Mouse (Mus musculus): ENCODE measurements at regions not wholly inside any gene's neighbourhood (a gene's known extent, or its start where the extent isn't known, plus 50 kb on each side); places are given as distances from the start of the nearest gene placed in this dataset.
A peak's percentile ranks its signal among the peaks of the same experiment; 100 is the strongest.

DNA sequence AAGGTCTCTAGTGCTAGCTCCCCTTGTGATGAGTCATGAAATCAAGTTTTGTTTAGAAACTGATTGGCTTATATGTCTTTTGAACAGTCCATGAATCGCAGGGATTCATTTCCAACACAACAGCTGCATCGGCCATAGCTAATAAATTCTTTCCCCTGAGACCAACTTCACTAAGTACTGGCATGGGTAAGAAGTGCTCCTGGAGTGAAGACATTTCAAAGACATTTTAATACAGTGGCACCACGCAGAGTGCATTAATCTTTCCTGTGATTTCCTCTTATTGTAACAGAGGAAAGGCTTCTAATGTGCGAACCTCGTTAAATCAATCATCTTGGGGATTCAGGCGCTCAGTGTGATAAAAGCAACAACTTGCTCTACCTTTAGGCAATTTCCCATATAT, 103.0 kb downstream of the Cetn3 start:
- no peaks in the 10 kb centered on the region for H3K9me3 ChIP-seq (ENCODE audit: control insufficient read depth, low read length)
- H3K36me3 ChIP-seq (ENCODE audit: control insufficient read depth, insufficient read depth, low read length): no peaks in the 10 kb centered on the region
- WGBS: 10% methylated on average over 6 of the region's 6 CpGs
- no peak for TF ChIP-seq POLR2A (IDR thresholded peaks at IDR 0.05; ENCODE audit: borderline replicate concordance, extremely low read depth, insufficient read depth, insufficient read length)
- no peaks in the 10 kb centered on the region for H3K27me3 ChIP-seq (ENCODE audit: control insufficient read depth, insufficient read depth, low read length)
- H3K4me3 ChIP-seq (replicated peaks; ENCODE audit: low read length): no peak overlapping the region
- no peaks in the 10 kb centered on the region for H3K4me1 ChIP-seq (ENCODE audit: control insufficient read depth, insufficient read depth, low read length)
- ATAC-seq (ENCODE audit: low FRiP score, low read depth): peak; percentile 30; the same call in 1 of the 2 replicates
- peak; percentile 9 for DNase-seq (ENCODE audit: low spot score)
- no peak overlapping the region for H3K9ac ChIP-seq (ENCODE audit: low read depth, low read length, severe bottlenecking)
- no peak overlapping the region for H3K27ac ChIP-seq (replicated peaks; ENCODE audit: low read depth, low read length)
- no peak overlapping the region for H3K4me2 ChIP-seq (replicated peaks; ENCODE audit: low read depth, low read length, severe bottlenecking)

DNA sequence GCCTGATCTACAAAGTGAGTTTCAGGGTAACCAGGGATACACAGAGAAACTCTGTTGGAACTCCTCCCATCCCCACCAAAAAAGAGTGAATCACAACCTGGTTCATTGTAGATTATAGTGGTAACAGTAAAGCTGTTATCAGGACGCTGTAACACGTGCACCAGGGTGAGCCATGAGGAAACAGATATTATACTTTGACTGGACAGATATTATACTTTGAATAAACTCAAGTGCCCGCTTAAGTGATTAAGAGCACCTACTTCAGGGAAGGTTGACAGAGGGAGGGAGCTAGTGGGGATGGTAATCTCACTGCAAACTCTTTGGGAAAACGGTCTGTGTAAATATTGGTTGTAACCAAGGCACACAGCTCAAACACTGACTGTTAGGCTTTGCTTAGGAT, 147.4 kb downstream of the Cetn3 start:
- no peak overlapping the region for H3K9ac ChIP-seq (ENCODE audit: low read depth, low read length, severe bottlenecking)
- no peak overlapping the region for H3K4me3 ChIP-seq (replicated peaks; ENCODE audit: low read length)
- DNase-seq (ENCODE audit: low spot score) (no peak), ATAC-seq (ENCODE audit: low FRiP score, low read depth) (no peak)
- 82% methylated on average over 4 of the region's 4 CpGs for WGBS
- no peaks in the 10 kb centered on the region for H3K27me3 ChIP-seq (ENCODE audit: control insufficient read depth, insufficient read depth, low read length)
- no peaks in the 10 kb centered on the region for H3K9me3 ChIP-seq (ENCODE audit: control insufficient read depth, low read length)
- TF ChIP-seq POLR2A (IDR thresholded peaks at IDR 0.05; ENCODE audit: borderline replicate concordance, extremely low read depth, insufficient read depth, insufficient read length): no peak
- H3K4me2 ChIP-seq (replicated peaks; ENCODE audit: low read depth, low read length, severe bottlenecking): no peak overlapping the region
- no peaks in the 10 kb centered on the region for H3K36me3 ChIP-seq (ENCODE audit: control insufficient read depth, insufficient read depth, low read length)
- no peaks in the 10 kb centered on the region for H3K4me1 ChIP-seq (ENCODE audit: control insufficient read depth, insufficient read depth, low read length)
- H3K27ac ChIP-seq (replicated peaks; ENCODE audit: low read depth, low read length): no peak overlapping the region

DNA sequence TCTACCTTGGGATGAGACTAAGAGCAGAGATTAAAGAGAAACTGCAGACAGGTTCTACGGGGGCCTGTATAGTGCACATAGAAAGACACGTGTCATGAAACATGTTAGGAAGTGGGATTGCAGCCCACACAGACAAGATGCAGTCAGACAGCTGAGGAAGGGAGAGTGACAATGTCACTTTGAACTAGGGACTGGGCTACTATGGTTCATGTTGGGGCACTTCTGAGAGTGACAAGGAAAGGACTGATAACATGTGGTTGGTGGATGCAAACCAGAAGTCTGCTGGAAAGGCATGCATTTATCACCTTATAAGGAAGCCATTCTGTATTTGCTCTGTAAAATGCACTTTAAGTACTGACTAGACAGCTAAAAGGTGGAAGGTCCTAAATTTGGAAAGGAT, 148.3 kb downstream of the Cetn3 start:
- no peak overlapping the region for H3K4me3 ChIP-seq (replicated peaks; ENCODE audit: low read length)
- ATAC-seq (ENCODE audit: low FRiP score, low read depth) (no peak), DNase-seq (ENCODE audit: low spot score) (no peak)
- H3K27ac ChIP-seq (replicated peaks; ENCODE audit: low read depth, low read length): no peak overlapping the region
- H3K9me3 ChIP-seq (ENCODE audit: control insufficient read depth, low read length): no peaks in the 10 kb centered on the region
- no peak overlapping the region for H3K9ac ChIP-seq (ENCODE audit: low read depth, low read length, severe bottlenecking)
- no peaks in the 10 kb centered on the region for H3K36me3 ChIP-seq (ENCODE audit: control insufficient read depth, insufficient read depth, low read length)
- H3K4me1 ChIP-seq (ENCODE audit: control insufficient read depth, insufficient read depth, low read length): no peaks in the 10 kb centered on the region
- TF ChIP-seq POLR2A (IDR thresholded peaks at IDR 0.05; ENCODE audit: borderline replicate concordance, extremely low read depth, insufficient read depth, insufficient read length): no peak
- WGBS: 95% methylated on average over 2 of the region's 2 CpGs
- no peaks in the 10 kb centered on the region for H3K27me3 ChIP-seq (ENCODE audit: control insufficient read depth, insufficient read depth, low read length)
- no peak overlapping the region for H3K4me2 ChIP-seq (replicated peaks; ENCODE audit: low read depth, low read length, severe bottlenecking)

DNA sequence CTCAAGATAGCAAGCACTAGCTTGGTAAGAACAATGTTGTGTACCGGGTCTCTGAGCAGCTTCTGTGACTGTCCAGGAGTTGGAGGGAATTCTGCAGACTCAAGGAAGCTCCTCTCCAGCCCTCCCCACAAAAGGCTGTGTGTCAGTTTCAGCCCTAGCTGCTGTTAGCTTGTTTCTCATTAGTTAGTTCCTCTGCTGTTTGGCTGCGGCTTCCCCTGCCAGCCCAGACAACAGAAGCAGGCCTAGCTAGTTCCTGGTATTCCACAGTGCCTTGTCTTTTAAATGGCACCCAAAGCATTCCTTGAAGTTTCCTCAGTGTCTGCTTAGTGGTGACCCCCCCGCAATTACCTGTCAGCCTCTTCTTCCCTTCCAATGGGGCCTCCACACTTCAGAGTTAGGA, 154.2 kb downstream of the Cetn3 start:
- H3K9me3 ChIP-seq (ENCODE audit: control insufficient read depth, low read length): no peaks in the 10 kb centered on the region
- WGBS: 71% methylated on average over 3 of the region's 3 CpGs
- TF ChIP-seq POLR2A (IDR thresholded peaks at IDR 0.05; ENCODE audit: borderline replicate concordance, extremely low read depth, insufficient read depth, insufficient read length): no peak
- ATAC-seq (ENCODE audit: low FRiP score, low read depth) (no peak), DNase-seq (ENCODE audit: low spot score) (no peak)
- H3K27ac ChIP-seq (replicated peaks; ENCODE audit: low read depth, low read length): no peak overlapping the region
- no peak overlapping the region for H3K4me3 ChIP-seq (replicated peaks; ENCODE audit: low read length)
- no peaks in the 10 kb centered on the region for H3K27me3 ChIP-seq (ENCODE audit: control insufficient read depth, insufficient read depth, low read length)
- H3K4me1 ChIP-seq (ENCODE audit: control insufficient read depth, insufficient read depth, low read length): no peaks in the 10 kb centered on the region
- no peaks in the 10 kb centered on the region for H3K36me3 ChIP-seq (ENCODE audit: control insufficient read depth, insufficient read depth, low read length)
- H3K9ac ChIP-seq (ENCODE audit: low read depth, low read length, severe bottlenecking): no peak overlapping the region
- H3K4me2 ChIP-seq (replicated peaks; ENCODE audit: low read depth, low read length, severe bottlenecking): no peak overlapping the region

DNA sequence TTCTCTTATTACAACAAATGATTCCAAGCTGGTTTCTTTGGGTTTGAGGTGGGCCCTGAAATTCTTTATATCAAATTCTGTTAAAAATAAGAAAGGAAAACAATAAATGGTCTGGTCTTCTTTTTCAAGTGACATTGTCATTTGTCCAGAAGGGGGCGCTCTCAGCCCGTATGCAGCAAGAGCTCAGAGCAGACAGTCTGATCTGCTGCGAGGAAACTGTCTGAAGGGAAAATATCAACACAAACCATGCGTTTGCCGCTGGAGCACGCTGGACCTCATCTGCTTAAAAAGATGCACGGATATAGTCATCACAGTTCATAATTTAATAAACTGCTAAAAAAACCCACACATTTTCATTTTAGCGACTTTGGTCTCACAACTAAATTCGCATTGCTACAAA, 161.2 kb downstream of the Cetn3 start:
- TF ChIP-seq POLR2A (IDR thresholded peaks at IDR 0.05; ENCODE audit: borderline replicate concordance, extremely low read depth, insufficient read depth, insufficient read length): no peak
- Histone ChIP-seq H3K27ac (replicated peaks; ENCODE audit: low read depth, low read length) (no peak overlapping the region), H3K4me3 (replicated peaks; ENCODE audit: low read length) (peak overlapping the region; percentile 16), H3K9me3 (ENCODE audit: control insufficient read depth, low read length) (no peaks in the 10 kb centered on the region), H3K36me3 (ENCODE audit: control insufficient read depth, insufficient read depth, low read length) (no peaks in the 10 kb centered on the region), H3K9ac (ENCODE audit: low read depth, low read length, severe bottlenecking) (no peak overlapping the region), H3K4me2 (replicated peaks; ENCODE audit: low read depth, low read length, severe bottlenecking) (peak overlapping the region; percentile 38), H3K4me1 (ENCODE audit: control insufficient read depth, insufficient read depth, low read length) (no peaks in the 10 kb centered on the region), H3K27me3 (ENCODE audit: control insufficient read depth, insufficient read depth, low read length) (no peaks in the 10 kb centered on the region)
- WGBS: 19% methylated on average over 9 of the region's 9 CpGs
- ATAC-seq (ENCODE audit: low FRiP score, low read depth): peak; percentile 62; the same call in 1 of the 2 replicates
- peak; percentile 84 for DNase-seq (ENCODE audit: low spot score)

DNA sequence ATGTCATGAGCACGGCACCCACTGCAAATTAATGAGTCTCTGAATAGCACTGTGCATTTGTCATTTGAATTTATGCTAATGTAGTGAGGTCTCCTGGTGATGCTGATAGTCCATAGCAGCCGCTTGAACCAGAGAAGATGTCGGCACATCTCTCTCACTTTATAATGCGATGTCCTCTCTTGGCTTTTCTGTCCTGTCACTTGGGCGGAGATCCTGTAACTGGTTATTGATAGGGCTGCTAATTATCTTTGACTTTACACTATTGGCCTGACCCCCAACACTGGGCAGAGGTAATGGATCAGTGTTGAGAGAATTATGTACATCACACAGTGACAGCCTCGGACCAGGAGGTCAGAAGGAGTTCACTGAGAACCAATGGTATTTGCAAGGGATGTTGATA, 161.6 kb downstream of the Cetn3 start:
- peak overlapping the region; percentile 16 for H3K4me3 ChIP-seq (replicated peaks; ENCODE audit: low read length)
- WGBS: 60% methylated on average over 6 of the region's 6 CpGs
- peak; percentile 19; the same call in 1 of the 2 replicates for ATAC-seq (ENCODE audit: low FRiP score, low read depth)

More for the DNA sequence above, 161.6 kb downstream of the Cetn3 start:
- Histone ChIP-seq H3K4me1 (ENCODE audit: control insufficient read depth, insufficient read depth, low read length) (no peaks in the 10 kb centered on the region), H3K9me3 (ENCODE audit: control insufficient read depth, low read length) (no peaks in the 10 kb centered on the region), H3K9ac (ENCODE audit: low read depth, low read length, severe bottlenecking) (no peak overlapping the region), H3K27ac (replicated peaks; ENCODE audit: low read depth, low read length) (no peak overlapping the region), H3K27me3 (ENCODE audit: control insufficient read depth, insufficient read depth, low read length) (no peaks in the 10 kb centered on the region), H3K4me2 (replicated peaks; ENCODE audit: low read depth, low read length, severe bottlenecking) (peak overlapping the region; percentile 38), H3K36me3 (ENCODE audit: control insufficient read depth, insufficient read depth, low read length) (no peaks in the 10 kb centered on the region)
- no peak for TF ChIP-seq POLR2A (IDR thresholded peaks at IDR 0.05; ENCODE audit: borderline replicate concordance, extremely low read depth, insufficient read depth, insufficient read length)
- no peak for DNase-seq (ENCODE audit: low spot score)
